19 mouse cellular contexts compared by ENCODE assay signal in genomic region chr3:116139000-116139399, GRCm38 (mm10).
"Had no signal": no experiment of that assay in that cellular context is flagged by ENCODE, and none has a peak within 500 bp of the region (broad histone marks: within the 10 kb centered on the region; RNA-seq: fewer than 3 reads in every experiment).

No protein-coding gene starts in this region.

- H3K4me2 ChIP-seq: limb, embryonic 12.5 days; limb, embryonic 15.5 days; lung, embryonic 14.5 days; midbrain, embryonic 12.5 days; midbrain, embryonic 15.5 days; neural tube, embryonic 12.5 days; neural tube, embryonic 15.5 days had no signal

- H3K4me3 ChIP-seq: limb, embryonic 12.5 days; limb, embryonic 15.5 days; midbrain, embryonic 12.5 days; midbrain, embryonic 15.5 days; neural tube, embryonic 12.5 days; neural tube, embryonic 15.5 days had no signal

- H3K27me3 ChIP-seq: limb, embryonic 12.5 days; limb, embryonic 15.5 days; midbrain, embryonic 12.5 days; midbrain, embryonic 15.5 days; neural tube, embryonic 12.5 days; neural tube, embryonic 15.5 days had no signal

- H3K9me3 ChIP-seq: limb, embryonic 12.5 days; limb, embryonic 15.5 days; midbrain, embryonic 12.5 days; midbrain, embryonic 15.5 days; neural tube, embryonic 12.5 days; neural tube, embryonic 15.5 days had no signal

- H3K27ac ChIP-seq: limb, embryonic 12.5 days; limb, embryonic 15.5 days; macrophage; midbrain, embryonic 12.5 days; midbrain, embryonic 15.5 days; neural tube, embryonic 12.5 days; neural tube, embryonic 15.5 days; stomach, postnatal 0 days had no signal

- DNase-seq: kidney, adult 18-20 months; kidney, adult 9 months; kidney, postnatal 14 days; kidney, postnatal 4 days; left cerebral cortex, postnatal 4 days; lung, embryonic 14.5 days; right cerebral cortex, adult 18-20 months; right cerebral cortex, postnatal 14 days; right cerebral cortex, postnatal 4 days; thymus, postnatal 25 days had no signal

- H3K4me1 ChIP-seq: limb, embryonic 12.5 days; limb, embryonic 15.5 days; midbrain, embryonic 12.5 days; midbrain, embryonic 15.5 days; neural tube, embryonic 12.5 days; neural tube, embryonic 15.5 days had no signal

- ATAC-seq: lung, postnatal 0 days; midbrain, embryonic 15.5 days had no signal

- H3K36me3 ChIP-seq: limb, embryonic 12.5 days; limb, embryonic 15.5 days; midbrain, embryonic 12.5 days; midbrain, embryonic 15.5 days; neural tube, embryonic 12.5 days; neural tube, embryonic 15.5 days had no signal

- H3K9ac ChIP-seq: limb, embryonic 12.5 days; limb, embryonic 15.5 days; lung, embryonic 14.5 days; midbrain, embryonic 12.5 days; midbrain, embryonic 15.5 days; neural tube, embryonic 12.5 days; neural tube, embryonic 15.5 days had no signal
